Mouse (Mus musculus) midbrain, embryonic 14.5 days (tissue): ENCODE results near the gene Pde4d. TPM values are rescaled to one million over a fixed set of nuclear protein-coding genes. Genes with fewer than 3 reads are reported as not detected.

Experiments used
- ATAC-seq: fragments of 200-750 bp; cut with Nextera tagmentation; 2 replicates; pipeline ENCODE4 v1.8.0; 2017; ENCODE audit warnings: moderate number of reproducible peaks, moderate library complexity; ENCODE audit not compliant: low FRiP score, low TSS enrichment
- DNase-seq: peaks from one replicate; pipeline ENCODE4 v3.0.0-alpha.2; 2015
- H3K27ac ChIP-seq: fragments of 300-500 bp; sonication (generic); replicated peaks from 2 replicates; pipeline ENCODE4 v1.5.1; 2014; ENCODE audit warnings: mild to moderate bottlenecking, low read depth, low read length, moderate library complexity
- H3K27me3 ChIP-seq: fragments of 300-500 bp; sonication (generic); 2 replicates; pipeline ENCODE4 v1.6.1; 2014; ENCODE audit warnings: low read length, control low read depth, mixed read lengths; ENCODE audit not compliant: control insufficient read depth, insufficient read depth
- H3K36me3 ChIP-seq: fragments of 300-500 bp; sonication (generic); 2 replicates; pipeline ENCODE4 v1.6.1; 2014; ENCODE audit warnings: low read length, control low read depth; ENCODE audit not compliant: control insufficient read depth, insufficient read depth
- H3K4me1 ChIP-seq: fragments of 300-500 bp; sonication (generic); 2 replicates; pipeline ENCODE4 v1.6.1; 2014; ENCODE audit warnings: mild to moderate bottlenecking, antibody characterized with exemption, low read length, control low read depth; ENCODE audit not compliant: control insufficient read depth, insufficient read depth
- H3K4me2 ChIP-seq: fragments of 300-500 bp; sonication (generic); 2 replicates; pipeline ENCODE4 v1.6.1; 2014; ENCODE audit warnings: mild to moderate bottlenecking, low read length, moderate library complexity
- H3K4me3 ChIP-seq: fragments of 300-500 bp; sonication (generic); replicated peaks from 2 replicates; pipeline ENCODE4 v1.5.1; 2014; ENCODE audit warnings: low read depth, low read length
- H3K9ac ChIP-seq: fragments of 300-500 bp; sonication (generic); replicated peaks from 2 replicates; pipeline ENCODE4 v1.6.1; 2014; ENCODE audit warnings: mild to moderate bottlenecking, low read length, moderate library complexity
- H3K9me3 ChIP-seq: fragments of 300-500 bp; sonication (generic); 2 replicates; pipeline ENCODE4 v1.6.1; 2016; ENCODE audit warnings: low read length, control low read depth, mixed read lengths; ENCODE audit not compliant: control insufficient read depth
- WGBS: fragments of 180-500 bp; shearing (Covaris S2); extraction: QIAGEN DNeasy Blood & Tissue Kit; methylation state at CpG from one replicate; pipeline ENCODE4 v1.1.7; 2014; 5-methylcytosine and 5-hydroxymethylcytosine counted together
- polyA plus RNA-seq: library from polyadenylated mRNA; unstranded; fragments of >200 nt; fragmentation: Nextera tagmentation; extraction: Ambion mirVana; gene quantifications from 2 replicates; pipeline ENCODE4 v1.2.1, GENCODE M21; 2014

The Pde4d gene
- polyA plus RNA-seq, 1 experiment from 2014 or later: 27.1 TPM

GRCm38 (mm10) chr13:109402936-109403335, 953.2 kb downstream of the Pde4d start:
- H3K4me1 ChIP-seq: no peaks in the 10 kb centered on the region
- no peak overlapping the region for H3K4me2 ChIP-seq
- no peak overlapping the region for H3K4me3 ChIP-seq
- H3K27ac ChIP-seq: no peak overlapping the region
- 58% methylated on average over 2 of the region's 2 CpGs for WGBS
- no peaks in the 10 kb centered on the region for H3K9me3 ChIP-seq
- H3K27me3 ChIP-seq: no peaks in the 10 kb centered on the region
- ATAC-seq: no peak
- no peak overlapping the region for H3K9ac ChIP-seq
- no peaks in the 10 kb centered on the region for H3K36me3 ChIP-seq
- DNase-seq: no peak

- H3K4me2 ChIP-seq: no peak overlapping the region
- no peak overlapping the region for H3K4me3 ChIP-seq
- 95% methylated on average over 8 of the region's 8 CpGs for WGBS
- H3K36me3 ChIP-seq: no peaks in the 10 kb centered on the region
- no peaks in the 10 kb centered on the region for H3K4me1 ChIP-seq
- no peaks in the 10 kb centered on the region for H3K27me3 ChIP-seq
- DNase-seq (no peak), ATAC-seq (no peak)
- no peak overlapping the region for H3K9ac ChIP-seq
- no peak overlapping the region for H3K27ac ChIP-seq
- H3K9me3 ChIP-seq: no peaks in the 10 kb centered on the region
These were observed 956.6 kb downstream of the Pde4d start for GRCm38 (mm10) chr13:109406341-109406740.

GRCm38 (mm10) chr13:109407371-109407770, 957.6 kb downstream of the Pde4d start:
- WGBS: 31% methylated on average over 3 of the region's 3 CpGs
- H3K4me2 ChIP-seq: no peak overlapping the region
- H3K9ac ChIP-seq: no peak overlapping the region
- H3K27ac ChIP-seq: no peak overlapping the region
- no peaks in the 10 kb centered on the region for H3K9me3 ChIP-seq
- ATAC-seq (no peak), DNase-seq (no peak)
- H3K27me3 ChIP-seq: no peaks in the 10 kb centered on the region
- no peaks in the 10 kb centered on the region for H3K36me3 ChIP-seq
- no peaks in the 10 kb centered on the region for H3K4me1 ChIP-seq
- H3K4me3 ChIP-seq: no peak overlapping the region

GRCm38 (mm10) chr13:109420426-109420825, 970.7 kb downstream of the Pde4d start:
- H3K9ac ChIP-seq: no peak overlapping the region
- H3K27me3 ChIP-seq: no peaks in the 10 kb centered on the region
- H3K4me3 ChIP-seq: no peak overlapping the region
- H3K9me3 ChIP-seq: no peaks in the 10 kb centered on the region
- no peak for DNase-seq
- H3K27ac ChIP-seq: no peak overlapping the region
- no peak for ATAC-seq
- no peaks in the 10 kb centered on the region for H3K4me1 ChIP-seq
- WGBS: 62% methylated on average over 3 of the region's 3 CpGs
- H3K36me3 ChIP-seq: no peaks in the 10 kb centered on the region
- no peak overlapping the region for H3K4me2 ChIP-seq

GRCm38 (mm10) chr13:109424906-109425305, 975.2 kb downstream of the Pde4d start:
- H3K27ac ChIP-seq: no peak overlapping the region
- no peak overlapping the region for H3K4me2 ChIP-seq
- no peaks in the 10 kb centered on the region for H3K27me3 ChIP-seq
- H3K4me3 ChIP-seq: no peak overlapping the region
- DNase-seq (no peak), ATAC-seq (no peak)
- H3K9me3 ChIP-seq: no peaks in the 10 kb centered on the region
- H3K36me3 ChIP-seq: no peaks in the 10 kb centered on the region
- no peaks in the 10 kb centered on the region for H3K4me1 ChIP-seq
- H3K9ac ChIP-seq: no peak overlapping the region
- WGBS: 74% methylated on average over 2 of the region's 2 CpGs

- 87% methylated on average over 13 of the region's 13 CpGs for WGBS
These were observed 975.8 kb downstream of the Pde4d start for GRCm38 (mm10) chr13:109425548-109425947.

GRCm38 (mm10) chr13:109426058-109426457, 976.3 kb downstream of the Pde4d start:
- ATAC-seq: no peak
- no peak overlapping the region for H3K4me2 ChIP-seq
- H3K27ac ChIP-seq: no peak overlapping the region
- no peaks in the 10 kb centered on the region for H3K36me3 ChIP-seq
- H3K27me3 ChIP-seq: no peaks in the 10 kb centered on the region
- 87% methylated on average over 5 of the region's 5 CpGs for WGBS
- DNase-seq: no peak
- no peak overlapping the region for H3K4me3 ChIP-seq
- H3K9me3 ChIP-seq: no peaks in the 10 kb centered on the region
- H3K4me1 ChIP-seq: no peaks in the 10 kb centered on the region
- no peak overlapping the region for H3K9ac ChIP-seq

More at GRCm38 (mm10) chr13:109425548-109425947, 975.8 kb downstream of the Pde4d start:
- Histone ChIP-seq H3K27ac (no peak overlapping the region), H3K9me3 (no peaks in the 10 kb centered on the region), H3K27me3 (no peaks in the 10 kb centered on the region), H3K4me2 (no peak overlapping the region), H3K4me3 (no peak overlapping the region), H3K9ac (no peak overlapping the region), H3K36me3 (no peaks in the 10 kb centered on the region), H3K4me1 (no peaks in the 10 kb centered on the region)
- no peak for ATAC-seq
- no peak for DNase-seq

DNA sequence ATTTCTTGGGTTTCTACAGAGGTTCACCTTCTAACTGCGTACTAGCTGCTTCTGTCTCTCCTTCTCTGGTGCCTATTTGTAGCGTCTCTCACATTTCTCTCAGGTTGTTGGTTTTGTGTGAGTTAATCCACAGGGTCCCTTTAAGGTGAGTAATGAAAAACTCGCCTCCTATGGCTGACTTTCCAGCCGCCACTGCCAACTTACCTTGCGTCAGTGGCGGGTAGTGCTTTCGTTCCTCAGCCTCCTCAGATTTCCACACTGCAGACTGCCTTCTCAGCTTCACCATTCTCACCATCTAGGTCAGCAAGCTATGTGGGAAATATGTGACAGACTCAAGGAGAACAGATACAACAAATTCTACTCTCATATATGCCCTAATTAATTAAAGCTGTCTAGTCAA, 977.8 kb downstream of the Pde4d start:
- DNase-seq (no peak), ATAC-seq (no peak)
- Histone ChIP-seq H3K4me1 (no peaks in the 10 kb centered on the region), H3K9me3 (no peaks in the 10 kb centered on the region), H3K4me3 (no peak overlapping the region), H3K4me2 (no peak overlapping the region), H3K9ac (no peak overlapping the region), H3K36me3 (no peaks in the 10 kb centered on the region), H3K27me3 (no peaks in the 10 kb centered on the region), H3K27ac (no peak overlapping the region)
- 85% methylated on average over 7 of the region's 7 CpGs for WGBS

DNA sequence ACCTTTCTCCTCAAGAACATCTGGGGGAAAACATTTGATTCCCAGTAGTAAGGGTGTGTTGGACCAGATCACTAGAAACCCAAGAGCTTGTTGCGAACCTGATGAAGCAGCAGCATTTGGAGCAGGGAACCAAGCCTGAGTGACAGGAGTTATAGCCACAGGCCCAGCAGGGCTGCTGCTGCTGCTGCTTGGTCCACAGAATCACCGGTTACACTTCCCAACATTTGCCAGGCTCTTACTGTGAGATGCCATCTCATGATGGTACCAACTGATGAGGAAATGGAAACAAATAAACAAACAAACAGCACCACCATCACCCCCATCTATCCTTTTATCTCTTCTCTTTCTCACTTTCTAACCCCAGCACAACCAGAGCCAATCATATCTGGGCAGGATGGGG, 979.8 kb downstream of the Pde4d start:
- Histone ChIP-seq H3K36me3 (no peaks in the 10 kb centered on the region), H3K27ac (no peak overlapping the region), H3K9ac (no peak overlapping the region), H3K9me3 (no peaks in the 10 kb centered on the region), H3K4me1 (no peaks in the 10 kb centered on the region), H3K4me3 (no peak overlapping the region), H3K27me3 (no peaks in the 10 kb centered on the region), H3K4me2 (no peak overlapping the region)
- no peak for ATAC-seq
- 90% methylated on average over 2 of the region's 2 CpGs for WGBS
- no peak for DNase-seq
